Mouse (Mus musculus) cortical plate, adult 2 months (tissue): ENCODE data around the gene Cpvl.

Experiments
- CTCF ChIP-seq: fragments of 200-500 bp; IDR thresholded peaks from 2 replicates; pipeline ENCODE4 v1.5.1; 2011; ENCODE audit warnings: mild to moderate bottlenecking, control low read depth, low read length; ENCODE audit not compliant: insufficient read depth; ENCODE audit errors: extremely low read depth
- POLR2A ChIP-seq: fragments of 200-500 bp; IDR thresholded peaks from 2 replicates; pipeline ENCODE4 v1.6.1; 2011; ENCODE audit warnings: mild to moderate bottlenecking, low read length, control low read depth; ENCODE audit not compliant: insufficient read depth; ENCODE audit errors: extremely low read depth

DNA sequence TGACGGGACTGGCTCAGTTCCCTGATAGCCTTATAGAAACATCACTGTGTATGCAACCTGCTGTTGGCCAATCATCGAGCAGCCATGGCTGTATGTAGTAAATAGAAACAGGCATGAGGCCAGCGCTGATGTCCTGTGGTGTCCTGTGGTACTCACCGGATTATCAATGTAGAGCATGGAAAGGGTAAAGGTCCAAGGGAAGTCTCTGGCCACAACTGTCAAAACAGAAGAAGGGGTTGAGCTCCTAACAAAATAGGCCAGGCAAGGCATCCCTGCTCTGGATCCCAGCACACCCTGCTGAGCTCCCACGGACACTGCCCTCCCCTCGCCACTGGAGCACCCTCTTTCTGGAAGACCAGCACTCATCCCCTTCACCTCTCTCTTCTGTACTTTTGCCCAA is 25.1 kb downstream of the Cpvl start:
- TF ChIP-seq CTCF = no peak
- no peak for TF ChIP-seq POLR2A
